In the genomic region with DNA sequence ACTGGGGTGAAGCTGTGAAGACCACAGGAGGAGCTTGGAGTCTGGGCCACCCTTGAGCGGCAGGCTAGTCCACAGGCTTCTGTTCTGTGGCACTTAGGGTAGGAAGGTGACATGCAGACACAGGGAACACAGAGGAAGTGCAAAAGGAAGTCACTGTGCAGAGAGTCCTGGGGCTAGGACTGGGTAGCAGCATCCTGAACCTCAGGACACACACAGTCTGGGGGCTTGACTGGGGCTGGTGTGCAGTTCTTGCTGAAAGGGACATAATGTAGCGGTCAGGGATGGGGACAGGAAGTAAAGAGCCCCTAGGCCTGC, we compare ENCODE assay signal across 11 mouse cellular contexts. TPM values are rescaled to one million over a fixed set of nuclear protein-coding genes. Genes with fewer than 3 reads are reported as not detected.
DNase-seq lines count a peak whose midpoint lies in the region; ATAC-seq and TF ChIP-seq lines count a peak whose summit lies in the region.
"Had no signal": no experiment of that assay in that cellular context is flagged by ENCODE, and none has a peak within 500 bp of the region (broad histone marks: within the 10 kb centered on the region; RNA-seq: fewer than 3 reads in every experiment).

No protein-coding gene starts in this region.

- no peaks in the 10 kb centered on the region for H3K36me3 ChIP-seq in heart, embryonic 16.5 days (ENCODE audit: control insufficient read depth, insufficient read depth)
- H3K36me3 ChIP-seq in ES-Bruce4 (ENCODE audit: control insufficient read depth, insufficient read depth, low read length, poor library complexity, severe bottlenecking) = no peaks in the 10 kb centered on the region

- no peaks in the 10 kb centered on the region for H3K27me3 ChIP-seq in heart, embryonic 16.5 days (ENCODE audit: control insufficient read depth, insufficient read depth, low read length)
- no peaks in the 10 kb centered on the region for H3K27me3 ChIP-seq in ES-Bruce4 (ENCODE audit: control insufficient read depth, insufficient read depth, low read length, poor library complexity, severe bottlenecking)

- 64% methylated on average over 2 of the region's 2 CpGs for WGBS in heart, embryonic 16.5 days

- H3K4me2 ChIP-seq in heart, embryonic 16.5 days (ENCODE audit: low read depth, low read length) = peak overlapping the region; percentile 54; the same call in 1 of the 2 replicates

- H3K9me3 ChIP-seq in heart, embryonic 16.5 days (replicated peaks; ENCODE audit: control insufficient read depth, low read length) = no peaks in the 10 kb centered on the region
- H3K9me3 ChIP-seq in ES-Bruce4 (replicated peaks; ENCODE audit: control insufficient read depth, insufficient read depth, low read length, poor library complexity, severe bottlenecking) = no peaks in the 10 kb centered on the region

- intact Hi-C loops in heart, postnatal 36 days (cut with DNase I) = no loop called here

- no peak overlapping the region for H3K27ac ChIP-seq in heart, embryonic 16.5 days (ENCODE audit: low read length)
- H3K27ac ChIP-seq in ES-Bruce4 (ENCODE audit: insufficient read depth, low read length) = no peak overlapping the region

- no peak for DNase-seq in heart, postnatal 36 days
- DNase-seq in frontal cortex, postnatal 36 days (ENCODE audit: low spot score in 2 of 2) = no peak
- no peak for DNase-seq in left cerebral cortex, adult 18-20 months (ENCODE audit: low spot score in 2 of 2)
- no peak for DNase-seq in retina, embryonic 14.5 days (ENCODE audit: low spot score)
- DNase-seq: adrenal gland, postnatal 25 days; right cerebral cortex, postnatal 4 days had no signal

- no peak for TF ChIP-seq EP300 in ES-Bruce4 (IDR thresholded peaks at IDR 0.05; ENCODE audit: insufficient read depth, low read depth, low read length)

- ATAC-seq in heart, embryonic 16.5 days (replicated peaks; ENCODE audit: extremely low read depth, insufficient read depth, low FRiP score) = no peak
- peak; percentile 35 to 52; a peak in 2 of 4 replicates for ATAC-seq in hematopoietic stem cell, adult 5-6 weeks (replicated peaks in 1 of 2; ENCODE audit: insufficient read depth in 1 of 2, low FRiP score in 2 of 2, low TSS enrichment in 1 of 2, low read depth in 1 of 2, poor library complexity in 2 of 2, severe bottlenecking in 2 of 2)
- ATAC-seq in megakaryocyte, adult 5-6 weeks (ENCODE audit: poor library complexity, severe bottlenecking) = peak; percentile 60

- peaks cover 12% of the 10 kb centered on the region for H3K4me1 ChIP-seq in heart, embryonic 16.5 days (ENCODE audit: control insufficient read depth, insufficient read depth, low read length)
- no peaks in the 10 kb centered on the region for H3K4me1 ChIP-seq in ES-Bruce4 (ENCODE audit: control insufficient read depth, insufficient read depth, low read length)

- TF ChIP-seq POLR2A in ES-Bruce4 (IDR thresholded peaks at IDR 0.05; ENCODE audit: insufficient read depth, low read length) = no peak

- TF ChIP-seq CTCF in ES-Bruce4 (IDR thresholded peaks at IDR 0.05; ENCODE audit: low read depth, low read length) = no peak

- H3K4me3 ChIP-seq in heart, embryonic 16.5 days (ENCODE audit: low read length) = no peak overlapping the region
- H3K4me3 ChIP-seq in ES-Bruce4 (ENCODE audit: low read depth, low read length) = peak overlapping the region; percentile 57

- no peak overlapping the region for H3K9ac ChIP-seq in heart, embryonic 16.5 days (ENCODE audit: low read length)
- no peak overlapping the region for H3K9ac ChIP-seq in ES-Bruce4 (ENCODE audit: low read depth, poor library complexity, severe bottlenecking)

RNA-seq across cellular contexts. Expression of gene Tldc1, which starts 22.1 kb away (rescaled TPM):
- polyA plus RNA-seq in heart, embryonic 16.5 days (2015; fragmentation: Nextera tagmentation; extraction: Ambion mirVana) = 12.5 and 15.0 TPM in 2 replicates
- 10 to 100 TPM; 11.1 to 13.3 TPM for total RNA-seq in heart, postnatal 36 days (2021)
- polyA plus RNA-seq in ES-Bruce4 (2011; ENCODE audit: insufficient read depth, insufficient read length, low read depth, missing spikeins) = 12.7 and 15.5 TPM in 2 replicates
- 7.9 and 14.4 TPM in 2 replicates for total RNA-seq in hematopoietic stem cell, adult 5-6 weeks (2017)
- 2.2 and 2.6 TPM in 2 replicates for total RNA-seq in megakaryocyte, adult 5-6 weeks (2015)
- total RNA-seq in megakaryocyte, adult 5-6 weeks (2017) = 2.9 and 4.3 TPM in 2 replicates
- total RNA-seq in left cerebral cortex, adult 18-20 months (2021) = 10 to 100 TPM; 14.5 to 15.3 TPM

RNA-seq across cellular contexts. Expression of gene Atp2c2, which starts 56.3 kb away (rescaled TPM):
- 0.26 and 0.69 TPM in 2 replicates for polyA plus RNA-seq in heart, embryonic 16.5 days (2015; fragmentation: Nextera tagmentation; extraction: Ambion mirVana)
- not detected for total RNA-seq in heart, postnatal 36 days (2021)
- polyA plus RNA-seq in ES-Bruce4 (2011; ENCODE audit: insufficient read depth, insufficient read length, low read depth, missing spikeins) = 2.8 and 3.4 TPM in 2 replicates
- total RNA-seq in hematopoietic stem cell, adult 5-6 weeks (2017) = not detected in 2 replicates
- not detected in 2 replicates for total RNA-seq in megakaryocyte, adult 5-6 weeks (2015)
- total RNA-seq in megakaryocyte, adult 5-6 weeks (2017) = not detected in 2 replicates
- 1 to 10 TPM; 1.9 to 2.1 TPM for total RNA-seq in left cerebral cortex, adult 18-20 months (2021)
- total RNA-seq: CH12.LX had no signal
